Mouse (Mus musculus) hindbrain, embryonic 11.5 days (tissue): Measurements from ENCODE around the gene Schip1. TPM values are rescaled to one million over a fixed set of nuclear protein-coding genes. Genes with fewer than 3 reads are reported as not detected.

Experiments
- ATAC-seq: fragments of 200-750 bp; cut with Nextera tagmentation; 2 replicates; pipeline ENCODE4 v1.8.0; 2017; ENCODE audit warnings: mild to moderate bottlenecking, moderate TSS enrichment, moderate library complexity; ENCODE audit not compliant: low FRiP score
- DNase-seq: peaks from one replicate; pipeline ENCODE4 v3.0.0-alpha.2; 2015; ENCODE audit warnings: low spot score
- H3K27ac ChIP-seq: fragments of 300-500 bp; sonication (generic); 2 replicates; pipeline ENCODE4 v1.5.1; 2014; ENCODE audit warnings: mild to moderate bottlenecking, low read depth, low read length
- H3K27me3 ChIP-seq: fragments of 300-500 bp; sonication (generic); 2 replicates; pipeline ENCODE4 v1.6.1; 2014; ENCODE audit warnings: mild to moderate bottlenecking, low read length, moderate library complexity, mixed read lengths; ENCODE audit not compliant: control insufficient read depth, insufficient read depth
- H3K36me3 ChIP-seq: fragments of 300-500 bp; sonication (generic); 2 replicates; pipeline ENCODE4 v1.6.1; 2014; ENCODE audit warnings: mild to moderate bottlenecking, low read length, moderate library complexity, mixed read lengths; ENCODE audit not compliant: control insufficient read depth, insufficient read depth
- H3K4me1 ChIP-seq: fragments of 300-500 bp; sonication (generic); replicated peaks from 2 replicates; pipeline ENCODE4 v1.6.1; 2014; ENCODE audit warnings: low read length, mixed read lengths; ENCODE audit not compliant: control insufficient read depth, insufficient read depth
- H3K4me2 ChIP-seq: fragments of 300-500 bp; sonication (generic); replicated peaks from 2 replicates; pipeline ENCODE4 v1.6.1; 2014; ENCODE audit warnings: mild to moderate bottlenecking, low read depth, low read length
- H3K4me3 ChIP-seq: fragments of 300-500 bp; sonication (generic); 2 replicates; pipeline ENCODE4 v1.5.1; 2014; ENCODE audit warnings: low read depth, low read length
- H3K9ac ChIP-seq: fragments of 300-500 bp; sonication (generic); 2 replicates; pipeline ENCODE4 v1.6.1; 2014; ENCODE audit warnings: low read depth, low read length
- H3K9me3 ChIP-seq: fragments of 300-500 bp; sonication (generic); 2 replicates; pipeline ENCODE4 v1.6.1; 2016; ENCODE audit warnings: low read length; ENCODE audit not compliant: control insufficient read depth
- WGBS: fragments of 180-500 bp; shearing (Covaris S2); extraction: QIAGEN DNeasy Blood & Tissue Kit; methylation state at CpG from one replicate; pipeline ENCODE4 v1.1.7; 2014; 5-methylcytosine and 5-hydroxymethylcytosine counted together
- polyA plus RNA-seq: library from polyadenylated mRNA; unstranded; fragments of >200 nt; fragmentation: Nextera tagmentation; extraction: Ambion mirVana; gene quantifications from 2 replicates; pipeline ENCODE4 v1.2.1, GENCODE M21; 2014

Gene Schip1
- polyA plus RNA-seq, 1 experiment from 2014 or later: 115 TPM

- Histone ChIP-seq H3K4me3 (no peak overlapping the region), H3K27me3 (no peaks in the 10 kb centered on the region), H3K27ac (no peak overlapping the region), H3K4me2 (no peak overlapping the region), H3K4me1 (no peaks in the 10 kb centered on the region), H3K9ac (no peak overlapping the region), H3K9me3 (no peaks in the 10 kb centered on the region), H3K36me3 (no peaks in the 10 kb centered on the region)
- 57% methylated on average over 2 of the region's 2 CpGs for WGBS
- ATAC-seq (no peak), DNase-seq (no peak)
Measured at GRCm38 (mm10) chr3:68332515-68332914, 267.9 kb downstream of the Schip1 start.

DNA sequence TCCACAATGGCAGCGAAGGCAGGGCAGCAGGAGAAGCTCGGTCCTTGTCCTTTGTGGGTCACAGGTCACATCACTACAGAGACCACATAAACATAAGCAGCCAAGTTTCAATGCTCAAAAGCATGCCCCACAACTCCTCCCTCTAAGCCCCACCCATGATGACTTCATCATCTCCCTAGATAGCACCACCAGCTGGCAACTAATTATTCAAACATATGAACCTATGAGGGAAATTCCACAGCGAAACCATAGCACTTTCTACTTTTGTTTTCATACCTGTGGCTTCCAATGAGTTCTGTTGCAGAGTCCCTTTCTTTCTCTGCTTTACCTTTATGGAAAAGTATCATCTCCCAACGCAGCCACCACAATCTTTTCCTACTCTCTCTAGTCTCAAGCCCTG lies 270.9 kb downstream of the Schip1 start:
- no peak for DNase-seq
- Histone ChIP-seq H3K4me1 (no peaks in the 10 kb centered on the region), H3K4me3 (no peak overlapping the region), H3K9ac (no peak overlapping the region), H3K27me3 (no peaks in the 10 kb centered on the region), H3K9me3 (no peaks in the 10 kb centered on the region), H3K36me3 (no peaks in the 10 kb centered on the region), H3K27ac (no peak overlapping the region), H3K4me2 (no peak overlapping the region)
- no peak for ATAC-seq
- 94% methylated on average over 4 of the region's 4 CpGs for WGBS

GRCm38 (mm10) chr3:68350624-68351023 lies 286.0 kb downstream of the Schip1 start:
- ATAC-seq: no peak
- 74% methylated on average over 6 of the region's 6 CpGs for WGBS

GRCm38 (mm10) chr3:68351461-68351860 lies 286.9 kb downstream of the Schip1 start:
- H3K27ac ChIP-seq: no peak overlapping the region
- no peak overlapping the region for H3K4me2 ChIP-seq
- H3K27me3 ChIP-seq: no peaks in the 10 kb centered on the region
- ATAC-seq (no peak), DNase-seq (no peak)
- H3K36me3 ChIP-seq: no peaks in the 10 kb centered on the region
- H3K9me3 ChIP-seq: no peaks in the 10 kb centered on the region
- 60% methylated on average over 3 of the region's 3 CpGs for WGBS
- H3K4me1 ChIP-seq: no peaks in the 10 kb centered on the region
- no peak overlapping the region for H3K9ac ChIP-seq
- no peak overlapping the region for H3K4me3 ChIP-seq

More at GRCm38 (mm10) chr3:68350624-68351023, 286.0 kb downstream of the Schip1 start:
- Histone ChIP-seq H3K36me3 (no peaks in the 10 kb centered on the region), H3K4me1 (no peaks in the 10 kb centered on the region), H3K9ac (no peak overlapping the region), H3K9me3 (no peaks in the 10 kb centered on the region), H3K27ac (no peak overlapping the region), H3K4me3 (no peak overlapping the region), H3K4me2 (no peak overlapping the region), H3K27me3 (no peaks in the 10 kb centered on the region)
- no peak for DNase-seq

DNA sequence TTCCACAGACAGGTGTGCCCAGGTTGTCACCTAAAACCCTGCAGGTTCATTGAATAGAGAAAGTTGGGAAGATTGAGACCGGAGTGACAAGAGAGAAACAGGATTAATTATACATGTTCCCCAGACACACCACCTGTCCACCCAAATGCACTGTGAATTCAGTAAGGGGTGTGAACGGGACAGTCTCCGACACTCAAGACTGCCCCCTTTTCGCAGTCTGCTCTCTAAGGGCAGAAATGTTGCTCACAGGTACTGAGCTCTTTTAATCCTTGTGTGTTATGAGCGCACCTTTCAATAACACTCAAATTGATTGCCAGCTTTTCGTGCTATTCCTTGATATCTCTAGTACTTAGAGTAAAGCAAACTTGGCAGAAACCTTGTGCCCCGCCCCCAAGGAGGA lies 288.4 kb downstream of the Schip1 start:
- Histone ChIP-seq H3K4me3 (no peak overlapping the region), H3K9me3 (no peaks in the 10 kb centered on the region), H3K4me2 (no peak overlapping the region), H3K27ac (no peak overlapping the region), H3K4me1 (no peaks in the 10 kb centered on the region), H3K9ac (no peak overlapping the region), H3K36me3 (no peaks in the 10 kb centered on the region), H3K27me3 (no peaks in the 10 kb centered on the region)
- WGBS: 92% methylated on average over 7 of the region's 7 CpGs
- ATAC-seq: no peak
- no peak for DNase-seq

- Histone ChIP-seq H3K4me2 (no peak overlapping the region), H3K36me3 (no peaks in the 10 kb centered on the region), H3K27me3 (no peaks in the 10 kb centered on the region), H3K9ac (no peak overlapping the region), H3K9me3 (no peaks in the 10 kb centered on the region), H3K4me3 (no peak overlapping the region), H3K4me1 (no peaks in the 10 kb centered on the region), H3K27ac (no peak overlapping the region)
- DNase-seq (no peak), ATAC-seq (no peak)
- WGBS: 60% methylated on average over 3 of the region's 3 CpGs
Measured at GRCm38 (mm10) chr3:68353492-68353891, 288.9 kb downstream of the Schip1 start.

- WGBS: 85% methylated on average over 2 of the region's 2 CpGs
- DNase-seq (no peak), ATAC-seq (no peak)
- H3K36me3 ChIP-seq: no peaks in the 10 kb centered on the region
- H3K9me3 ChIP-seq: no peaks in the 10 kb centered on the region
- H3K4me3 ChIP-seq: no peak overlapping the region
- no peaks in the 10 kb centered on the region for H3K4me1 ChIP-seq
- no peak overlapping the region for H3K4me2 ChIP-seq
- H3K9ac ChIP-seq: no peak overlapping the region
- H3K27ac ChIP-seq: no peak overlapping the region
- H3K27me3 ChIP-seq: no peaks in the 10 kb centered on the region
Measured at GRCm38 (mm10) chr3:68356516-68356915, 291.9 kb downstream of the Schip1 start.

GRCm38 (mm10) chr3:68368029-68368428 lies 303.4 kb downstream of the Schip1 start:
- ATAC-seq: no peak
- H3K4me1 ChIP-seq: no peaks in the 10 kb centered on the region
- no peak overlapping the region for H3K27ac ChIP-seq
- H3K4me2 ChIP-seq: no peak overlapping the region
- H3K36me3 ChIP-seq: no peaks in the 10 kb centered on the region
- no peak overlapping the region for H3K9ac ChIP-seq
- H3K9me3 ChIP-seq: no peaks in the 10 kb centered on the region
- DNase-seq: no peak
- H3K4me3 ChIP-seq: no peak overlapping the region
- H3K27me3 ChIP-seq: no peaks in the 10 kb centered on the region

GRCm38 (mm10) chr3:68372925-68373324 lies 308.3 kb downstream of the Schip1 start:
- no peak overlapping the region for H3K4me3 ChIP-seq
- H3K27ac ChIP-seq: no peak overlapping the region
- ATAC-seq: no peak
- no peak overlapping the region for H3K4me2 ChIP-seq
- H3K4me1 ChIP-seq: no peaks in the 10 kb centered on the region
- H3K27me3 ChIP-seq: no peaks in the 10 kb centered on the region
- no peaks in the 10 kb centered on the region for H3K36me3 ChIP-seq
- H3K9ac ChIP-seq: no peak overlapping the region
- no peak for DNase-seq
- WGBS: no CpG with 5 or more reads among the region's 1 CpGs
- no peaks in the 10 kb centered on the region for H3K9me3 ChIP-seq
